Mouse (Mus musculus) c-Kit-negative CD71-positive TER-119-positive erythroid progenitor cells, embryonic 14.5 days (primary cell): Measurements from ENCODE around the gene Dok4.
A peak's percentile ranks its signal among the peaks of the same experiment; 100 is the strongest.

ENCODE experiments used
- DNase-seq: peaks from one replicate; pipeline ENCODE4 v3.0.0-alpha.2; 2013; ENCODE audit warnings: low read depth, low spot score

The Dok4 gene

DNA sequence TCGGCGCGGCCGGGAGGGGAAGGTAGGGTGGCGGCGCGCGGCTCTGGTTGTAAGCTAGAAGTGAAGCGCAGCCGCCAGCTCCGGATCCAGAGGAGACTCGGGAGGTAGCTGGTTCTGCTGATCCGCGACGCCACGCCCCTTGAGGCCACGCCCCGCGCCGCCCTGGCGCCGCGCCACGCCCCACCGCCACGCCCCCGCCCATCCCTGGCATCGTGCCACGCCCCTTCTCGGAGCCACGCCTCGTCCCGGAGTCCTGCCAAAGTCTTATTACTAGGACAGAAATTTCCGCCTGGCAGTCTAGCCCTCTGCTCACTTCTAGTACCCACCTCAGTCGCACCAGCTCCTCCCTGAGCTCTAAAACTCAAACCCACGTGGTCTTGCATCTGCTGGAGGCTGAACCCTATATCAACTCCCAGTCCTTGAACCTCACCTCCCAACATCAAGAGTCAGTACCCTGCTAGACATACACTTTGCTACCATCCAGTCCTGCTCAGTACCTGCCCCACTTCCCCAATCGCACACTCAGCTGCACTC lies at the start of gene Dok4:
TSS of gene Dok4 (minus strand) at position 134 of the 534 bp plus-strand sequence.
- DNase-seq, result peak; percentile 90

DNA sequence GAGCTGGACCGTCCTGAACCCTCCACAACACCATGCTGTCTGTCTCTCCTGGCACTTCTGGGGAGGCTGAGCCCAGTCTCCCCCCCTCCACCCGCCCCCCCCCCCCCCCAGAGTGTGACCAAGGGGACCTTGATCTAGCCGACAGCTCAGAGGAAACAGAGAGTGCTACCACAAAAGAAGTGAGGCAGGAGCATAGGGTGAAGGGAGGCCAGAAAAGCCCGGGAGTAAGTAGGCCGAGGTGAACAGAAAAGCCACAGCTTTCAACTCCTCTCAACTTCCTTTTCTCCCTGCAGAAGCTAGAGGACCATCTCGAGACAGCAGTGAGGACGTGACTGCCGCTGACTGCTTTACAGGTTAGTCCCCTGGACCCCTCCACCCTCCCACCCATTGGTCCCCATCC lies 47.3 kb upstream of the Dok4 start, which contains the start of gene Adgrg5:
TSS of gene Adgrg5 (plus strand) at position 290 of the 400 bp plus-strand sequence.
- DNase-seq, result no peak

DNA sequence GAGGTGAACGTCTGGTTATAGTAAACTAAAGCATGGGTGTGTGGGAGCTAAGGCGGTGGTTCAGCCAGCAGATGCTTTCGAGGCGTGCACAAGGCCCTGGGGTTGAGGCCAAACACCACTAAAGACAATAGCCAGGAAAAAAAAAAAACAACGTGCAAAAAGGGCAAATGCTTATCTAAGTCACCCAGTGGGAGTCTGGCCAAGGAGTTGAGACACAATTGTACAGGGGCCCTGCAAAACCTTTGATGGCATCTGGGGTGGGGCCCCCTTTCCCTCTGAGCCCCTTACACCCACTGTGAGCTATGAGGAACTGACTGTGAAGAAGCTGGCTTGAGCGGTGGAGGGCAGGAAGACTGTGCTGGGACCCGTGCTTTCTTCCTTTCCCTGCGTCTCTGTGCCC lies 46.5 kb upstream of the Dok4 start:
- no peak for DNase-seq

DNA sequence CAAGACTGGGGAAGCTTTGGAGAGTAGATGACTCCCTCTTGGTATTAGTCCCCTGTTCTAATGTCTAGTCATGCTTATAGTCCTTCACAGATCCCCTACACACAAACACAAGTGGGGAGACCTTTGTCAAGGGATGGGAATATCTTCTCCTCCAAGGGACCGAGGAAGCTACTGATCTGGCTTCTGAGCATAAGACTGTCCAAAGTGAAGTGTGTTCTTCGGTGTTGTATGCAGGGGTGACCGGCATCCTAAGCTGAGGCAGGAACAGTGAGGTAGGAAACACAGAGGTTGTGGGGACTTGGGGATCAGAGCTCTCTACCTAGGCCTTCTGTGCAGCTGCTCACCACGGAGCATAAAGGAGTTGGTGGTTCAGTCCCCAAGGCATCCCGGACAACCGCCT lies 46.0 kb upstream of the Dok4 start:
- DNase-seq, result no peak

DNA sequence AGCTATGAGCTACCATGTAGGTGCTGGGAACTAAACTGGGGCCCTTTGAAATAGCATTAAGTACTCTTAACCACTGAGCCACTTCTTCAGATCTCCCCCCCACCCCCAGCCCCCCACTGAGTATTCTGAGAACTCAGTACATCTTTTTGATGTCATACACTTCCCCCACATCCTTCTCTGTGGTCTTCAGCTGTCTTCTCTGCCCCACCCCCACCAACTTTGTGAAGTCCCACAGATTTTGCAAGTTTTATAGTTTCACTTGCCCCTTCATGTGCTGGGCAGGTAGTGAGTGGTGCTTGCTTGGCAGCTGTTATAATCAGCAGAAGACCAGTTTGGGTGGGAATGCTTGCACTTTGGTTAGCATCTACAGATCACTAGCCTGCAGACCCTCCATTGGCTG lies 43.1 kb upstream of the Dok4 start:
- no peak for DNase-seq

DNA sequence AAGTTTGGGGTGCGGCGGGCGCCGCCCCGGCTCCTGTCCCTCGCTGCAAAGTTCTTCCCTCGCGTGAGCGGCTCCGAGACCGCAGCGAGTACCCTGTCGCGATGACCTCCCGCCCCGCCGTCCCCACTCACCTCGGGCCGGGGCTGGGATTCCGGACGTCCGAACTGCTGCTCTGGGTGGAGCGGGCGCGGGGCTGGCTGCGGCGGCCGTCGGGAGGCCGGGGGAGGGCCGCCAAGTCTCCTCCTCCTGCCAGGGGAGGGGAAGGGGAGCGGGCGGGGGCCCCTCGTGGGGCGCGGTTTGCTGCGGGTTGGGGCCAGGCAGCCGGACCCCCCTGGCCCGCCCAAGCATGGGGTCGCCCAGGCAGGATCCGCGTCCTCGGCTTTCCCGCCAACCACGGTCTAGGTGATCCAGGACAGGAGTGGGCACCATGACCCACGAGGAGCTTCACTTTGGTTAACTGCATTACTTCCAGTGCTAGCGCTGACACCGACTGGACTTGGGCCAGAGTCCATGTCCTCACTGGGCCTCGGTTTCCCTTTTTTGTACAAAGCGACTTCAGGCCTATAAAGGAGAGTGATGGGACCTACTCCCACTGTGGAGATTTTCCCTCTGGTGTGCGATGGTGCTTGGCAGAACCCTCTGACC lies 41.8 kb upstream of the Dok4 start, which contains the start of gene Ccdc102a:
TSS of gene Ccdc102a (minus strand) at position 248 of the 645 bp plus-strand sequence.
- no peak for DNase-seq

DNA sequence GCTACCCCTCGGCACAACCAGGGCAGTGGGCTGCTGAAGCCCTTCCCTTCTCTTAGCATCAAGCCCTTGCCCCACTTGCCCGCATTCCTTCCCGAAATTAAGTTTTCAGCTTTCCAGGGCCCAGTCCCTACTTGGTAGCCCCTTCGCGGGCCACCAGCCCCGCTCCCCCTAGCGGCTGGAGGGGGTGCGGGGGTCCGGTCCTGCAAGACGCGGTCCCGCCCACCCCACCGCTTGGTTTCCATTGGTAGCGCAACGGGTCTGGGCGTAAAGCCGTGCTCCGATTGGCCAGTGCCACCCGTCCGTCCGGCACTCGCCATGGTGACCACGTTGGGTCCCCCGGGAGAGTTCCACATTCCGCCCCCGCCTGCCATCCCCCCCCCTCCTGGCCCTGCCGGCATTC lies 41.2 kb upstream of the Dok4 start:
- no peak for DNase-seq

DNA sequence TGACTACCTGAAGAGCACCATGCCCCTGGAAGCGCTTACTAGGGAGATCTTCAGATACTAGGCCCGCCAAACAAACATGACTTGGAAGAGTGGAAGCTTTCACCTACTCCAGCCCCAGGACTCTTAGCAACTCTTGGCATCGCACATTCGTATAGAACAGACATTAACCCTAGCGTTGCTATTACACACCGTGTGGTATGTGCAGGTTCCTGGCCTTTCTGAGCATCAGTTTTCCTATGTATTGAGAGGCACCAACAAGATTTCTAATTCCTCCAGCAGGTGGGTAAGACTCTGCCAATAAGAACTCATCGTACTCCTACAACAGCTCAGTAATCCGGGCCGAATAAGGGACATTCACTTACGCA lies 40.8 kb upstream of the Dok4 start:
- no peak for DNase-seq

DNA sequence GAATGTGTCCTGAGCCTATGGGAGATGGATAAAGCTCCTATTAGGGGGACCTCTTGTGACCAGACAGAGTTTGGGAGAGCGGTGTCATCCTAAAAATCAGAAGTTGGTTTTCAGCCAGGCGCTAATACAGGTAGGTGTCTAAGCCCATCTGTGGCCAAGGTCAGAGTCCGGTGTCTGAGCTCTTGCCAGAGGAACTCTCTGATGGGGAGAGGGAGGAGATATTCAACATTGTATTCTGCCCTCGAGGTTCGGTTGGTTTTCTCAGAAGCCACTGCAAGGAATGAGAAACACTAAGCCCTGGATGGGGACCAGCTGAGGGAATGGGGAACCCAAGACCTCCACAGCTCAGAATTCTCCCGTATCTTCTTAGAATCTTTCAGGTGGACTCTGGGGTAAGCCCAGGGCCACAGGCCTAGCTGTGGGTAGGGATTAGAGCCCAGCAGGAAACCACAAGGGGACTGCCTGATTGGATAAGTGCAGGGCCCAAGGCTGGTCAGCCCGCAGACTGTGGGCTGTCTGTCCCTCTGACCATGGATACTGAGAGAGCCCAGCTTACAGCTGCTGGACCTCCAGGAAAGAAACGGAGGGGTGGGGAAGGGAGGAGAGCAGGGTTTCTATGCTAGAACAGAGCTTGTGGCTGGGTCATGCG lies 40.3 kb upstream of the Dok4 start:
- no peak for DNase-seq

DNA sequence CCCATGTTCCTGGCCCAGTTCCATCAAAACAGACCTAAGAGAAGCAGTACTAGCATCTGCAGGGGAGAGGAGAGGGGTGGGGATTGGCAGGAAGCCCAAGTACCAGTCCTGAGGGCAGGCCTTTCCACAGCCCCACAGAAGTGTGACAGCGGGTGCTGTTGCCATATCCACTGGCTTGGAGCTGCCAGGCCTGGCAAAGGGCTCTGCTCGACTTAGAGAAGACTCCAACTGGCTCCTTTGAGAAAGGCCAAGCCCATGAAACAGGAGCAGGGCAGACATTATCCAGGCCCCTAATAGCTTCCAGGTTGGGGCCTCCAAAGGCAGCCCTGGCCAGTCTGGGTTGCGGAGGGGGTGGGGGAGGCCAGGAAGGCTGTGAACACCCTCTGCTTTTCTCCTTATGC lies 38.6 kb upstream of the Dok4 start:
- no peak for DNase-seq

DNA sequence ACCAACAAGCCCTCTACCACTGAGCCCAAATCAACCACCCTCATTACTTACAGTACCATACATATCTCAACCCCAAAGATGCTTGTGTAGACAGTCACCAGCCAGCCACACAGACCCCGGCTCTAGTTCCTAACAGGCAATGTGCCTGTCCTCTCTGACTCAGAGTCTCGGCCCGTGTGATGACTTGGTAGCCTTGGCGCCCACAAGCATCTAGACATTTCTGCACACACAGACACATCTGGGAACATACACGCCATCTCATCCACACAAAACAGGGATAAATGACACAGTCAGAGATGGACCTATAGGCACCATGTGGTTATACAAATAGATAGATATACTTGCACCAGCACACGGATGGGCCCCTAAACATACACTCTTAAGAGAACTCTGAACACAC lies 38.1 kb upstream of the Dok4 start:
- no peak for DNase-seq

DNA sequence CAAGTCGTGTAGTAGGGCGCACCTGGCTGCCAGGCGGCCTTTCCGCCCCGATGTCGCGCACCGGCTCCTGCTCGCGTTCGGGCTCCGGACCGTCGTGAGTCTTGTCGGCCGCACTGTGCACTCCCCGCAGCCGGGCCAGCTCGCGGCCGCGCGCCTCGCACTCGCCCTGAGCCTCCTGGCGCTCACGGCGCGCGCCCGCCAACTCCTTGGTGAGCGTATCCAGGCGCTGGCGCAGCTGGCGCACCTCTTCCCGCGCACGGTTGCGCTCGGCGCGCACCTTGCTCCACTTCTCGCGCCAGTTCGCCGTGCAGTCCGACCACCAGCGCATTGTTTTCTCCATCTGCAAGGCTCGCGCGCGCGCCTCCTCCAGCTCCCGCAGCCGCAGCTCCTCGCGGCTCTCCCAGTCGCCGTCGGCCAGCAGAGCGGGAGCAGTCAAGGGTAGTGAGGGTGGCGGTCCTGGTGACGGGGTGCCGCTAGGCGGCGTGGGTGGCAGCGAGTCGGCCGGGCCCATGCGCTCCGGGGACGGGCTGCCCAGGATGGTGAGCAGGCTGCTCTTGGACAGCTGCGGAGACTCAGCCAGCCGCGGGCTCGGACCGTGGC lies 37.0 kb upstream of the Dok4 start:
- DNase-seq, result no peak

DNA sequence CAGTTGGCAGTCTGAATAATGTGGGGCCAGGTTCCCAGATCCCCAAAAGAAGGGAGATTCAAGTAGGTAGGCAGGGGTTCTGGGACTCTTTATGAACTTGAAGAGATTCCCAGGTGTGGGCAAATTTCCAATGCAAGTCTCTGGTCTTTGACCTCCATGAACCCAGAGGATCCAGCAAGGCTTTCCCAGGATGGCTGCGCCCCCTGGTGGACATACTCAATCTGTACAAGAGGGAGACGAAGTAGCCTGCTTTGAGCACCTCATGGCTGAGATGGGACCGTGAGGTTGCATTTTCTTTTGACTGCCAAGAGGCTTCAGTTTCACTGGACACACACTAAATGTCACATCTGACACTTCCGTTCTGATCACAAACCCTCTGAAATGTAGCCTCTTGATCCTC lies 32.7 kb upstream of the Dok4 start:
- DNase-seq, result peak; percentile 96

DNA sequence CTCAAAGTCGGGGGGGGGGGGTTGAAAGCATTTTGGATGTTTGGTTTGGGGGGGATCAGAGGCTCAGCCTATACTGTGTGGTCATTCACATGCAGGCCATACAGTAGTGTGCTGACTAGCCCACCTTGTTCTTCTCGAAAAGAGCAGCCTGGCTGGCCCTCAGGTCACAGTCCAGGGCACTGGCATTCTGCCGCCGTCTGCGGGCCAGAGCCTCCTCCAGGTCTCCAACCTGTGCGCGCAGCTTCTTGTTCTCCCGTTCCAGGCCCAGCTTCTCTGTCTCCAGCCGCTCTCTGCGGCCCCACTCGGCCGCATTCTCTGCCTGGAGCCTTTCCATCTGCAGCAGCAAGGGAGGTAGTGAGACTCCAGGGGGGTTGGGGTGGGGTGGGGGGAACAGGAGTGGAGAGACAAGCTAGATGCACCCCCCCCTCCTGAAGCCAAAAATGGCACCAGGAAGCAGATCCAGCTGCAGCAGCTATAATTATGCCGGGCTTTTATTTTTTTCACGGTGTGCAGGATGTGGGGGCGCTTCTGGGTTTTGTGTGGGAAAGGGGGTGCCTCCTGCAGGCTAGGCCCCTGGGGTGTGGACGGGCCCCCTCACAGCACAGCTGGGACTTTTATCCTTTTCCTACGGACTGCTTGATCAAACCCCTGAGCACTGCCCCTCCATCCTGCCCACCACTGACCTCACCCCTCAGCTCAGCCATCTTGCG lies 31.6 kb upstream of the Dok4 start:
- no peak for DNase-seq

DNA sequence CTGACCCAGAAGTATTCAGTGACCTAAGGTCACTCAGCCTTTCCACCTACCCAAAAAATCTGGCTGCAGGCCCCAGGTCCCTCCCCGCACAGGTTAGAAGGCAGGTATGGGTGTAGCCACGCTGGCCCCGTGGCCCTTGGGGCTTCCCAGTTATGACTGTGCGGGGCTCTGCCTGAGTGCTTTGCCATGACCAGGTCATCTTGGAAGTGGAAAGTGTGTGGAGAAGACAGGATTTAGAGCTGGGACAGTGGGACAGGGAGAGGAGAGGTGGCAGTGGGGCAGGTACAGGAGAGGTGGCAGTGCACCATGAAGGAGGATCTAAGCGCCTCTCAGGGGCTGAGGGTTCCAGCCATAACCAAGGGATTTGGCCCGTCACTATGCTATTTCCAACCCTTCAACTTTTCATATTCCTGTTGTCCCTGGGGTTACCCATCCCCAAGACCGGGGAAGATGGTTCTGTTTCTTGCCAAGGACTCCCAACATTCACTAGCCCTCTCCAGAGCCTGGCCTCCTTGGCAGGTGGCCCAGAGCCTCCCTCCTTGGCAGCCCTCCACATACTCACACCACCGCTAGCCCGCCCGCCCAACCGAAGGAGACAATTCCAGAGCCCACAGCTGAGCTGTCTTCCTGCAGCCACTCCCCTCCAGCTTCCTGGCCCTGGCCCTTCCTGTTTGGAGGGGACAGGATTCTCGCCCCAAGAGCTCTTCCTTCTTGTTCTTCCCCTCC lies 28.5 kb upstream of the Dok4 start:
- DNase-seq, result no peak

DNA sequence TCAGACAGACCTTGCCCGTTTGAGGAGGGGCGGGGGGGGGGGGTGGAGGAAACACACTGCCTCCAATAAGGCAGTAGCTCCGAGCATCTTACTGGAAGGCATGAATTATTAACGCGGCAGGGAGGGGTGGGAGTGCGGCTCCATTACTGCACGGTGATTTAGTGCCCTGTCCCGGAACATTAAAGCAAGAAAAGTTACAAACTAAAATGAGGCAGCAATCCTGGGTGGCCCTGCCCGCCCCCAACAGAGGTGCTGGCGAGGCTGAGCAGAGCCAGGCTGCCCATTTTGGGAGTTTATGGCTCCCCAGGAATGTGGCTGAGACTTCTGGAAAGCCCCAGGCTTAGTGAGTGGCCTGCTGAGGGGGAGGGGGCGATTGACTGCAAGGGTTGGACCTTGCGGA lies 27.6 kb upstream of the Dok4 start:
- DNase-seq, result no peak

DNA sequence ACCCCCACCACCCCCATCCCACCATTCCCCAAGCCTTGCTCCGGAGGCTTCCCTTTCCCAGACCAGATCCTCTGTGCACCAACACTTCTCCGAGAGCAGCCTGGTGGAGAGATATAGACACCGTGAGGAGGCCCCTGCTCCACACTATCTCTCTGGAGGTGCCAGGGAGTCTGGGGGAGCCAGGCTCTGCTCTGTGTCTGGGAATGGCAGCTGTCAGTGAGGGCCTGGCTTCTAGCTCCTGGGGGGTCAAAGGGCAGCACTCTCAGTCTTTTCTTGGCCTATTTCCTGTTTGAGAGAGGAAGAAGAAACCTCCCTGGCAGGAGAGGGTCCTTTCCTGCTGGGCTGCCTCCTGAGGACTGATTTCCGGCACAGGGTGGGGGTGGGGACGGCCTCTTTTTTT lies 24.9 kb upstream of the Dok4 start:
- no peak for DNase-seq

DNA sequence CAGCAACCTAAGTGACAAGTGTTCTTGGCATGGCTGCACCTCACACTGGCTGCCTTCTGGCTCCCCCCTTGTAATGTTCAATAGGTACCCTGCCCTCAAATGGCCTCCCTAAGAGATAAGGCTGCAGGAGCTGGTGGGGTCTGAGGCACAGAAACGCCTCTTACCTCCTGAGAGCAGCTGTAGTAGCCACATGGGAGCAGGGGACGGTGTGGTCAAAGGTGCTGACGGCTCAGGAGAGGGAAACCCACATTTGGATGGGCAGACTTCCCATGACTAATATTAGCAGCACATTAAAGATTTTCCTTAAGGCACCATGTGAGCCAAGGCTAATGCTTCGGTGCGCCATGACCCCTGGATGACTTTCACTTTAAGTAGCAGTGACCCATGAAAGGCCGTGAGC lies 24.5 kb upstream of the Dok4 start:
- DNase-seq, result no peak

DNA sequence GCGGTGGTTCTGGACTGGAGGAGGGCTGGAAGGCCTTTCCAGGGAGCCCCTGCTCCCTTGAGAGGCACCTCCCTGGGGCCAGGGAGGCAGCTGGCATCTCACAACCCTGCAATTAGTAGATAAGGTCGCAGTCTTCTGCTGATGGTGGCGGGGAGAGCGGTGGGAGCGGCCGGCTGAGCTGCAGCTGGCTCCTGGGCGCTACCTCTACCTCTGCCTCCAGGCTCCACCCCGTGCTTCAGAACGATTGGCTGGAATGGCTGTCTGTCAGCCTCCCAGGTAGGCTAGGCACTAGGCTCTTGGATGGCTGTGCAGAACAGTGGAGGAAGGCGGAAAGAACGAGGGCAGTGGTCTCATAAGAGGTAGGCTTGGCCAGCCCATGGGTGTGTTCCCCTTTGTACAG lies 23.1 kb upstream of the Dok4 start:
- DNase-seq, result peak; percentile 86

DNA sequence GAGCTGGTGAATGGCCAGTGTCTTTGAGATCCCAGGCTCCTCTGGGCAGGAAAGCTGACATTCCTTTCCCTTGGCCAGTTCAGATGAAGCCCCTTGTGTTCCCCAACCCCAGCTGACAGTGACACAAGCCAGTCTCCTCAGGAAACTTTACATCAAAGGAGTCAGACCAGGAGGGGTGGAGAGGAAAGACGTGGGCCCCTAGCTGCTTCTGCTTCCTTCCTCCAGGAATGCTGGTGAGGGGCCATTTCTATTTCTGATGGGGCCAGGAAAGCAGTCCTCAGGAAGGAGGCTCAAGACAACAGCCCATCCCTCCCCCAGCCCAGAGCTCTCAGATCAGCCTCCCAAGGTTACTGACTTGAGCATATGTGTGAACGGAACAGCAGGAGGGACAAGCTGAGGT lies 16.8 kb upstream of the Dok4 start:
- DNase-seq, result no peak

DNA sequence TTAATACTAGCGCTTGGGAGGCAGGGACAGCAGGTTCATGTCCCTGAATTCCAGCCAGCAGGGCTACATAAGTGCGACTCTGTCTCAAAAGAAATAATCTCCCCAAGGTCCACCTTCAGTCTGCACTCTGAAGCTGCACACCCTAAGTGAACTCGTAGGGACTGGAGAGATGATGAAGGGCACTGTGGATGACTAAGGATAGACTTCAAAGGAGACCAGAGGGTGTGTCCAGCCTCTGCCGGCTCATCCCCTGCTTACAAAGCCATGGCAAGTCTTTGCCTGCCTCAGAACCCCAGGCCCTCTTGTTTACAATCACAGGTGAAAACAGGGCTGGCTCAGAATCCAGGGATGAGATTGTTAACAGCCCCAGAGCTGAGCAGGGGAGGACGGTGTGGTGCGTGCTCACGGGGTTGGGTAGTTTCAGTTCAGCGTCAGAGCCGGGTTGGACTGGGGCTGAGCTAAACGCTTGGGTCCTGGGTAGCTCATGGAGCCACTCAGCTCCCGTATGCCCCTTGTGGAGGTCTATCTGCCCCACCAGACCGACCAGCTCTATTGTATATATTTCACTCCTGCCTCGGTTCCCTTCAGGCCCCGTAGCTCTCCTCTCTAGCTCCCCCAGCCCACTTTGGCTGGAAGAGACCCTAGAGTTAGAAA lies 12.4 kb upstream of the Dok4 start:
- DNase-seq, result no peak
